Mouse (Mus musculus): ENCODE data around the gene Akap5.

Akap5 gene

DNA sequence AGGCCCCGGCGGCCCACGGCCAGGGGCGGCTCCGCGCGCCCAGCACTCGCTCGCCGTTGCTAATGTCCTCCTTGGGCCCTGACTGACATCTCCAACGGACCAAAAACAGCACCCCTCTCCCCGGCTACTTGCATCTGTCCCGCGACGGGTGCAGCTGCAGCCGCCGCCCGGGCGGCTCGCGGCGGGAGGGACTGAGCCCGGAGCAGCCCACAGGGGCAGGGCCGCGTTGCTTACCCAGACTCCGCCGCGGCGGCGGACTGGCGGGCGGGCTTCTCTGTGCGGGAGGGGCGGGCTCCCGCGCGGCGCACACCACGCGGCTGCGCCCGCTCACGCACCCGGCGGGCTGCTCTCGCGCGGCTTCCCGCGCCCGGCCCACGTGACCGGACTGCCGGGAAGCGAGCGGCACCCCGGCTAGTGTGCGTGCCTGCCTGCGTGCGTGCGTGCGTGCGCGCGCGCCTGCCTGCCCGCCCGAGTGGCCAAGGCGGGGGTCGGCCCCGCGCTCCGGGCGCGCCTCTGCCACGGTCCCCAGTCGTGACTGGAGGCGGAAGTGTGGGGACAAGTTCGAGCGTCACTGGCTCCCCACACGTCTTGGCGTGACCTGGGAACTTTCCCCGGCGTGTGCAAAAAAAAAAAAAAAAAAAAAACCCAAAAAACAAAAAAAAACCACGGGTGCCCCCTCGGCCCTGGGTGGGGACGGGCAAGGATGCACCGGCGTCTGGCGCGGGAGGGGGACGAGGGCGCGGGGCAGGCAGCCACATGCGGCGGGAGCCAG, 44.7 kb downstream of the Akap5 start, which contains the start of gene Zbtb25:
Zbtb25 (minus strand) TSS at position 397 of the 772 bp plus-strand sequence.
- peak; percentile 65 for DNase-seq (ENCODE audit: low spot score)

DNA sequence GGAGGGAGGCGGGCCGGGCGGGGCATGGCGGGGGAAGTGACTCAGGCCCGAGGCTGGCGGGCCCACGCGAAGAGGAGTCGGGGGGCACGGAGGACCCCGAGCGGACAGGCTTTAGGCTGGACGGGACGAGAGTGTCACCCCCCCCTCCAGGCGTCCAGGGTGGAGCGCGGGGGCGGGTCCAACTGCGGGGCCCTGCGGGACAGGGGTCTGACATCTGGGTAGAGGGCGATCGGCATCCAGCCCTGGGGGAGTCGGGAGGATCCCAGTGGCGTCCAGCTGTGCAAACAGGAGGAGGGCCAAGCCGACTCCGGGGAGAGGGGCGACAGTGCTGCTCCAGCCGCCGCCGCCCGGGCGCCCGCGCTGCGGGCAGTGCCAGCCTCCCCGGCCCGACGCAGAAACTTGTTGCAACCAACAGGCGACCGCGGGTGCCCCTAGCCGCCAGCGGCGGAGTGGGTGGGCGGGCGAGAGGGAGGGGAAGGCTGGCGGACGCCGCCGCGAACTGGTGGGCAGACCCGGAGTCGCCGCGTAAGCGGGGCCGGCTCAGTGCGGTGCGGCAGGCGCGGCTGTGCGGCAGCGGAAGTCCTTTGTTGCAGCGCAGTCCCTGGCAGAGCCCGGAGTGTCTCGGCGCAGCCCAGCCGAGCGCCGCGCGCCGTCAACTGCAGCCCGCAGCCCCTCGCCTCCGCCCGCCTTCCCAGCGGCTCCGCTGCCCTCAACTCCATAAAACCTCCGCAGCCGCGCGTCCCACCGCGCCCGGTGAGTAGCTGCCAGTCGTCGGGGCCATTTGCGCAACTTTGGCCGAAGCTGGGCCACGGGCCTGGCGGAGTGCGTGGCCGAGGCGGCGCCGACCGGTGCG, 45.5 kb downstream of the Akap5 start, which contains the start of gene Zbtb1:
Zbtb1 (plus strand) TSS at position 289 of the 853 bp plus-strand sequence.
- DNase-seq (ENCODE audit: low spot score): peak; percentile 58

DNA sequence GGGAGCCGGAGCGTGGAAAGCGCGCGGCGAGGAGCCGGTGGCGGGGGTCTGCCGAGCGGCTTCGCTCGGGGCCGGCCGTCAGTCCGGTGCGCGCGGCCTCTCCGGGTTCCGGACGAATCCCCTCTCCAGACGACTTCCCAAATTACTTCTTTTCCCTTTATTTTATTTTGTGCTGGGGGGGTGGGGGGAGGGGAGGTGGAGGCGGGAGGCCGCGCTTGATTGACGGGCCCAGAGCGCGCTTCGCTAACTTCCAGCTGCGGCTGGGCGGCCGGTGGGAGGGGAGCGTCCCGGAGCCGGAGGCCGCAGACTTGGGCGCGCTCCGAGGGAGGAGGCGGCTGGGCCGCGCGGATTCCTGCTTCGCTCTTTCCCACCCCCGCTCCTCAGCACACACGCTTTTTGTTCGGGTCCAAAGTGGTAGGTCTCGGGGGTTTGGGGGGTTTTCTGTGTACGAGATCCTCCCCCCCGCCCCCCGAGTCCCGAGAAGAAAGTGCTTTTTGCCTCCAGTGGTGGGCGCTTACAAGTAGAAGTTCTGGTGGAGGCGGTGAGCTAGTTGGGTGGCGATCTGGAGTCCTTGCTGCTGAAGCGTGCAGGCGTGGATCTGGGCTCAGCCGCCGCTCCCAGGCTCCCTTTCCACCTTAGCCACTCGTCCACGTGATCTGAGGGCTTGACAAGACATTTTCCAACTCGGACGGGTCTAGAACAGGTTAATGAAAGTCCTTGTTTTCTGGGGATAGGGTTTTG, 46.3 kb downstream of the Akap5 start:
- peak; percentile 72 for DNase-seq (ENCODE audit: low spot score)

DNA sequence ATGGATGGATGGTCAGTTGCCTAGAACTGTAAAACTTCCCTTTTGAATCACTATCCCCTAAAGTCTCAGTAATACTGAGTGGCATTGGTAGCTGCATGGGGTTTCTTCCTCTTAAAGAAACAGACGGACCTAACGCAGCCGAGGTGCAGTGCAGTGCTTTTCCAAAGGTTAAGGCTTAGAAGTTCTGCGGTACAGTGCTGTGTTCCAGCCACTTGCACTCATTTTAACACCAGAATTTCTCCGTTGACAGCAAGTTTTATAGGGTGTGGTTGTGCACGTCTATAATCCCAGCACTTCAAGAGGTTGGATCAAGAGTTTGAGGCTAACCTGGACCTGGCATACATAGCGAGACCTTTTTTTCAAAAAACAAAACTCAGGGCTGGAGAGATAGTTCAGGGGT, 47.4 kb downstream of the Akap5 start:
- DNase-seq (ENCODE audit: low spot score): no peak

DNA sequence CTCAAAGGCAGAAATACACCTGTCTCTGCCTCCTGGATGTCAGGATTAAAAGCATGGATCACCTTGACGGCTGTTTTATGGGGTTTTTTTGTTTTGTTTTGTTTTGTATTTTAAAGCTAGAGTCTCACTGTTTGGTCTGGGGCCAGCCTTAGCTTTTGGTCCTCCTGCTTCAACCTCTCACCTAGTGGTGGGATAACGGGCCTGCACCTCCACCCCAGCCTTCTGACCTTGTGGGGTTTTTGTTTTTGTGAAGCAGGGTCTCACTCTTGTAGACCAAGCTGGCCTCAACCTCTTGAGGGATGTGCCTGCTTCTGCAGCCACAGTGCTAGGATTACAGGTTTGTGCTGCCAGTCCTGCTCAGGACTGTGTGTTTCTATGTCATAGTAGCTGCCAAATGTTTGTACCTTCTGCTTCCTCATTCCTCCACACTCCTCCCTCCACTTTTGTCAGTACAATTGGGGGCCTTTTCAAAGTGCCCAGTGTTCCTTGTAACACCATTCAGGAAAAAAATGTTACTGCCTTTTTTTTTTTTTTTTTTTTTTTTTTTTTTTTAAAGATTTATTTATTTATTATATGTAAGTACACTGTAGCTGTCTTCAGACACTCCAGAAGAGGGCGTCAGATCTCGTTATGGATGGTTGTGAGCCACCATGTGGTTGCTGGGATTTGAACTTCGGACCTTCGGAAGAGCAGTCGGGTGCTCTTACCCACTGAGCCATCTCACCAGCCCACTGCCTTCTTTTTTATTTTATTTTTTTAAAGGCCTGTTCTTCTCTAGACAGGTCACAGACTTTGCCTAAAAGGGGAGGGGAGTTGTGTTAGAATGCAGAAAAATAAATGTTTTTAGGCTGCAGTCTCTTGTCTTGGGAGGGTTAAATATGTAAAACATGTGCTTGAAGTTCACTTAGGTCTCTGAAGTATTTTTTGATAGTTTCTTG, 48.5 kb downstream of the Akap5 start:
- DNase-seq (ENCODE audit: low spot score): no peak

DNA sequence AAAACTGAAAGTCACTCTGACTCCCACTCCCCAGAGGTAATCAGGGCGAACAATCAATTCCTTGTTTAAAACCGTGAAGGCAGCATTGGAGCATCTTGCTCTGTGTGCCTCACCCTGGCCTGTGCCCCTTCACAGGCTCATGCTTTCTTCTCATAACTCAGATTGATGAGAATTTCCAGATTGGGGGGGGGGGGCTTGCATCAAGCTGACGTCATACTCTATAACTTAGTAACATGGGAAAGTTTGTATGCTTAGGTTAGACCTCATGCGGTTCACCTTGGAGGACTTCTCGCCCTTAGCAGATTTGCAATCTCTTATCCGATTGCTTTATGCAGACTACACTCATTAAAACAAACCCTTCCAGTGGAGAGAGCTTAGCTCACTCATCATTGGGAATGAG, 49.3 kb downstream of the Akap5 start:
- DNase-seq (ENCODE audit: low spot score): no peak

DNA sequence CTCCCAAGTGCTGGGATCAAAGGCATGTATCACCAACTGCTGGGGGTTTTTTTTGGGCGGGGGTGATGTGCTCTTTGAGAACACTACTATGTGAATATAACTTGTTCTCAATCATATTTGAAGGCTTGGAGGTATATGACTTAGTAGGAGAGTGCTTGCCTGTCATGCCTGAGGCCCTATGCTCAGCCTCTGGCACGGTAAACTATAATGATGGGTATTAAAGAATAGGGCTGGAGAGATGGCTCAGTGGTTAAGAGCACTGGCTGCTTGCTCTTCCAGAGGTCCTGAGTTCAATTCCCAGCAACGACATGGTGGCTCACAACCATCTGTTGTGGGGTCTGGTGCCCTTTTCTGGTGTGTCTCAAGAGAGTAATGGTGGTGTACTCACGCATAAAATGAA, 50.2 kb downstream of the Akap5 start:
- DNase-seq (ENCODE audit: low spot score): no peak

DNA sequence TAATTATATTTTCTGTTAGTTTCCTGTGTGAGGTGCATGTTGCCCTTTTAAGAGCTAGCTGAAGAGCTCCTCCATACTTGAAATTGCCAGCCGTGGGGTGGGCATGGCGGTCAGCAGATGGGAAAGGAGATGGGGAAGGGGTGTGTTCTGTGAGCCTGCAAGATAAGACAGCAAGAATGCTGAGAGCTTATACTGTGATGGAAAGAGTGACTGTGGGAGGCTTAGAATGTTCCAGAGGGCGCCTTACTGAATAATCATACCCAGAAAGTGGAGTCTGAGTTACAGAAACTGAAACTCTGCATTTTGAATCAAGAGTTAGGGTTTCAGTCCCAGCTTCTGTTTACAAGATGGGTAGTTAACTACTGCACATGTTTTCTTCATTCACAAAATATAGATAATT, 50.8 kb downstream of the Akap5 start:
- peak; percentile 62 for DNase-seq (ENCODE audit: low spot score)

DNA sequence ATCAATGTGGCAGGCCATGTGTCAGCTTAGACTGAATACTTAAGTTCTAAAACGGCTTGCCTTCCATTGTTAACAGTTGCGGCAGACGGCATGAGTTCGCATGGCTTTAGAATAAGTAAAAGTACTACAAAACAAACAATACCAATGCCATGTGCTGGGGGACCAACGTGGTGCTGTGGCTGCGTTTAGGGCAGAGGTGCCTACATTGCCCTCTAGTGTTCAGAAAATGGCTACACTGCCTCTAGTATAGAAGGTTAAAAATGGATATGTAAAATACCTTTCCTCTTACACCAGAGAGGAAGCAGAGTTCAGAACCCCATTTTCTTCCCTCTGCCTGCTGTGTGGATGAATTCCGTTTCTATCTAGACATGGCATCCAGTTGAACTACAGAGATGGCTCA, 52.0 kb downstream of the Akap5 start:
- DNase-seq (ENCODE audit: low spot score): peak; percentile 64

DNA sequence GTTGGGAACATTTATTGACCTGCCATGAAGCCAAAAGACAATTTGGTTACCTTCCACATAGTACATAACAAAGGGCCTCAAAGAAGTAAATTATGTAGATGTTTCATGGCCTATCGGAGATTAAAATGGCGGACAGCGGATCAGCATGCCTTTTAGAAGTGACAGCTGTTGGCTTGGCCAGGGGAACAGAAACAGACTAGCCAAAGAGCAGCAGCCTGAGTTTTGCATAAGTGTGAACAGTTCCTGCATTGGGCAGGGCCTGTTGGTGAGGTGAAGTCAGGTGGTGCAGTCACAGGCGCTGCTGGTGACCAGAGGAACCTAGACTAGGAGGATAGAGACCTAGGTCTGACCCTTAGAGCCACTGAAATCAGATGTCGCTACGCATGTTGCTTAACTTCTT, 52.4 kb downstream of the Akap5 start:
- no peak for DNase-seq (ENCODE audit: low spot score)

DNA sequence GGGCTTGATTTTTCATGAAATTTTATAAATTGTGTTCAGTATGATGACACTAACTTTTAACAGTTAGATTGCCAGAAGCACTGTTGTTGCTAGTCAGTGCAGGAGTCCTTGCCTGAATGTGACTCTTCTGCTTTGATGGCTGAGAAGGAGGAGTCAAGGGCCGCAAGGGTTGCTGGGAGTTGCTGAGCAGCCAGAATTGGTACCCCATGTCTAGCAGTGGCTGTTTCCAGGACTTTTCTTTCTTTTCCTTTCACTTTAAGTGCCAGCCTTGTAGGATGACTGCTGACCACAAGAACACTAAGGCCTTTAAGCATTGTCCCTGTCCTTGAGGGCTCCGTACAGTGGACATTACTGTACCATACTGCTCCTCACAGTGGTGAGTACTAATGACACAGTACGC, 53.0 kb downstream of the Akap5 start:
- DNase-seq (ENCODE audit: low spot score): no peak

DNA sequence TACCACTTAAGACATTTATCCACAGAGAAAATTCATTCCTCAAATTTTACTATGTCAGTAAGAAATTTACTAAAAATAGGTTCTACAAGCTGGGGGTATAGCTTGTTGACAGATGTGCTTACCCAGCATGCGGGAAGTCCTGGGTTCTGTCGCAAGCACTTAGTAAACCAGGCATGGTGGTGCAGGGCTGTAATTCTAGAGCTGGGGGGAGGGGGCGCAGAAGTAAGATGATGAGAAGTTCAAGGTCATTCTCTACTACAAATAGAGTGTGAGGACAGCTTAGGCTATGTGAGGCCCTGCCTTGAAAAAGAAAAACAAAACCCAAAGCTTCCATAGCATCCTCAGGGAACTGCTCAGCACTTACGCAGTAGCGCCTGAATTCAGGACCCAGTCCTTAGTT, 53.9 kb downstream of the Akap5 start:
- no peak for DNase-seq (ENCODE audit: low spot score)

DNA sequence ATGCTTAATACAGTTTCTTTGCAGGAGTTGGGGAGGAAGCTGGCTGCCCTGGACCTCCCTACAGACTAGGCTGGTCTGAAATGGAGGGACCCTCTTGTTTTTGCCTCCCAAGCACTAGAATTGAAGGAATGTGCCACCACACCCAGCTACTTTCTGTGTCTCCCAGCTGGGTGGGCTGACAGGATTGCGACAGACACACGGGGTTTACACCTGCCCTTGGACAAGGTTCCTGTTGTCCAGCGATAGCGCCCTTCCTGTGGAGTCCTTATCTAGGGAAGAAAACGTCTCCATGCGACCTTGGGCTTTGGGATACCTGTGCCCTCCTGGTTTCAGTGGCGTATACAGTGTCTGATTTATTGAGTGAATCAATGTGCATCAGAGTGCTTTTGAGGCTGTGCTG, 55.5 kb downstream of the Akap5 start:
- no peak for DNase-seq (ENCODE audit: low spot score)
